Mouse (Mus musculus) bone marrow macrophage, adult 2 months (primary cell): ENCODE measurements at regions not wholly inside any gene's neighbourhood (a gene's known extent, or its start where the extent isn't known, plus 50 kb on each side); places are given as distances from the start of the nearest gene placed in this dataset.

ENCODE experiments used
- H3K27ac ChIP-seq: 2 replicates; pipeline ENCODE4 v1.5.1; 2012; ENCODE audit warnings: low read depth, low read length; ENCODE audit not compliant: insufficient read depth
- H3K4me1 ChIP-seq: 2 replicates; pipeline ENCODE4 v1.6.1; 2012; ENCODE audit warnings: low read length; ENCODE audit not compliant: control insufficient read depth, insufficient read depth
- H3K4me3 ChIP-seq: 2 replicates; pipeline ENCODE4 v1.5.1; 2012; ENCODE audit warnings: mild to moderate bottlenecking, low read length, moderate library complexity; ENCODE audit not compliant: insufficient read depth
- CTCF ChIP-seq: IDR thresholded peaks from 2 replicates; pipeline ENCODE4 v1.5.1; 2012; ENCODE audit warnings: low read depth, mild to moderate bottlenecking, low read length, moderate library complexity
- POLR2A ChIP-seq: IDR thresholded peaks from 2 replicates; pipeline ENCODE4 v1.6.1; 2012; ENCODE audit warnings: mild to moderate bottlenecking, low read depth, low read length, borderline replicate concordance

DNA sequence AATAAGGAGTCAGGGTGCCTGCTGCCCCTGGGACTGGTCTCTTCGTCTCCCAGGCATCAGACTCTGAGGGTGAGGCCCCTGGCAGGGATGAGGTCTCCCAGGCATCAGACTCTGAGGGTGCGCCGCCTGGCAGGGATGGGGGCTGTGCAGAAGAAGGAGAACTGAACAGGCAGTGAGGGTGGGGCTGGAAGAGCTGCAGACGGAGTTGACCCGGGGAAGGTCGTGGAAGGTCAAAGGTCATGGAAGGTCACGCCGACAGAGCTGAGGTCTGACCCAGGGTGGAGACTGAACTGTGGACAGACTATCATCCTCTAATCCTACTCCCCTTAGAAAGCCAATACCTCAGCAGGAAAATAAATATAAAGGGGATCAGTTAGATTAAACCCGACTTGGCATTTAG, 50.6 kb upstream of the Grik3 start:
- Histone ChIP-seq H3K4me1 (no peaks in the 10 kb centered on the region), H3K27ac (no peak overlapping the region), H3K4me3 (no peak overlapping the region)
- TF ChIP-seq CTCF, result no peak
- TF ChIP-seq POLR2A, result no peak

DNA sequence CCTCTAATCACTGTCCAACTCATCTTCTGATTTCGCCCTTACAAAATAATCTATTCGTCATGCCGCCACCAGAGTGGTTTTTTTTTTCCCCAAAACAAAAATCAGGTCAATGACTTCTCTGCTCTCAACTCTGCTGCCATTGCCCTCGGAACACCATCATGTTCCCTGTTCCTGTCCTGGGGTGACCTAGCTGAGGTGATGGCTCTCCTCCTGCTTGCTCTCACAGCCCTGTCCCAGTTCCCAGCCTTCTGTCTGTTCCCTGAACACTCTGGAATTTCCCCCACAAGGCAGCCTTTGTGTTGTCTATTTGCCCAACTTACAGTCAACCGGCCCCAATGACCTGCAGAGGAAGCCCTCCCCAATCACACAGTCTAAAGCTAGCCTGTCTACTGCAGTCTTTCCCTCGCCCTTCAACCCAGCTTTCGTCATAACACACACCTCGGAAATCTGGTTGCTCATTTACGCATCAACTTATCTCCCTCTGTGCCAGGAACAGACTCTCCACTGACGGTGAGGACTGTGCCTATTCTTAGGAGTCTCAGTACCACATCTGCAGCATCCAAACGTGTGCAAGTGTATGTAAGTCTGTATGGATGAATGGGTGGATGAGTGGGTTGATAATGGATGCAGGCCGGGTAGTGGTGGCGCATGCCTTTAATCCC, 53.2 kb upstream of the Grik3 start:
- TF ChIP-seq POLR2A (no peak), CTCF (no peak)
- no peak overlapping the region for H3K4me3 ChIP-seq
- H3K4me1 ChIP-seq, result no peaks in the 10 kb centered on the region
- no peak overlapping the region for H3K27ac ChIP-seq

DNA sequence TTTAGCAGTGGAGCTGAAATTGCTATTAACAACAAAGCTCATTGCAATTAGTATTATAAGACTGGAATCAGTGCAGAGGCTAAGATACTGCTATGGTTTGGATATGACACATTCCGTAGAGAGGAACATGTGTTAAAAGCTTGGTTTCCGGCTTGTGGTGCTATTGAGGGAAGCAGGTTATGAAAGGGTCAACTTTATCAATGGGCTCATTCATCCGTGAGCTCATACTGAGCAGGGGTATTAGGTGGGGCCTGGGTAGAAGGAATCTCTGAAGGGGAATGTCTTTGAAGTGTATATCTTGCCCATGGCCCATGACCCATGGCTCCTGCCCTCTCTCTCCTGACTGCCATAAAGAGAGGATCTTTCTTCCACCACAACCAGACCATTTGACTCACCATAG, 57.0 kb upstream of the Grik3 start:
- Histone ChIP-seq H3K4me1 (no peaks in the 10 kb centered on the region), H3K4me3 (no peak overlapping the region), H3K27ac (no peak overlapping the region)
- TF ChIP-seq POLR2A (no peak), CTCF (no peak)

DNA sequence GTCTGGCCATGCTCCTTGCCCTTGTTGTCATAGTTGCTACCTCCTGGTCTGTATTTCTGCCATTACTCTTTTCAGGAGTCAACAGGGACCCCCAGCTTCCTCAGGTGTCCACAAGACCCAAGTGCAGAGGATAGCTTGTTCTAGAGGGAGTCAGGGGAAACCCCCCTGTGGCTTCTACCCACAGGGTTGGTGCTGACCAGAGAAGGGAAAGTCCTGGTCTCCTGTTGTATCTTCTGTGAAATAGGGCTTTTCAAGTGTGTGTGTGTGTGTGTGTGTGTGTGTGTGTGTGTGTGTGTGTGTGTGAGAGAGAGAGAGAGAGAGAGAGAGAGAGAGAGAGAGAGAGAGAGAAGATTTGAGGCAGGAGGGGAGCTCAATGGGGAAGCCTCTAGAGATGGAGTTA, 58.9 kb upstream of the Grik3 start:
- H3K4me3 ChIP-seq, result no peak overlapping the region
- TF ChIP-seq POLR2A, result no peak
- no peak for TF ChIP-seq CTCF
- H3K27ac ChIP-seq, result no peak overlapping the region
- no peaks in the 10 kb centered on the region for H3K4me1 ChIP-seq

DNA sequence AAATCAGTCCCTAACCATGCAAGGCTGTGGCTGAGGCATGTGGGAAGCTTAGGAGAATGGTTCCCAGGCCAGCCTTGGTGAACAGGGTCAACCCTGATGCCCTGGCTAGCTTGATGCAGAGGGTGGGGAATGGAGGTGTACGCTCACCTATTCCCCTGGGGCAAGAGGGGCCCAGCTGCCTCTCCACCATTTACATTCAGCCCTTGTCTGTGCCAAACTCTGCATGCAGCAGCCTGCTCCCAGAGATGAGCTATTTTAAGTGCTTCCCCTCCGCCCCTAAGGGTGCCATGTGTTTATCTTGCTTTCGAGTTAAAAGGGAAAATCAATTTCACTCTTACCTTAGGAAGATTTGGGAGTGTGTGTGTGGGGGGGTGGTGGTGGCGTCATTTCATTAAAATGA, 59.7 kb upstream of the Grik3 start:
- no peak overlapping the region for H3K4me3 ChIP-seq
- H3K4me1 ChIP-seq, result no peaks in the 10 kb centered on the region
- TF ChIP-seq POLR2A (no peak), CTCF (no peak)
- H3K27ac ChIP-seq, result no peak overlapping the region

DNA sequence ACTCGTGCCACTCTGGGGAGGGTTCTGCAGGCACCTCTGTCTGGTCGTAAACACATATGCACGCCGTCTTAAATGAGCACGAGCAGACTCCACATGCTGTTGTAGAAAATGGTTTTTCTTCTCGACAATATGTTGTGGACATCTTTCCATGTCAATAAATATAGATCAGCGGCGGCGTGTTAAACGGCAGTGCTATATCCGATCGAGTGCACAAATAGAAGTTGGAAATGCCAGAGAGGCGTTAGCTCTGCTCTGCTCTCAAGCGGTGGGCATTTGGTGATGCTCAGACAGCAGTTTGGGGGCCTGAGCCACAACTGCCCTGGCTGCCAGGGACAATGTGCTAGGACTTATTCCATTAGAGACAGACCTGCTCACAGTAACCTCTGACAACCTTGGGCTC, 61.8 kb upstream of the Grik3 start:
- no peaks in the 10 kb centered on the region for H3K4me1 ChIP-seq
- H3K4me3 ChIP-seq, result no peak overlapping the region
- TF ChIP-seq CTCF, result no peak
- TF ChIP-seq POLR2A, result no peak
- H3K27ac ChIP-seq, result no peak overlapping the region

DNA sequence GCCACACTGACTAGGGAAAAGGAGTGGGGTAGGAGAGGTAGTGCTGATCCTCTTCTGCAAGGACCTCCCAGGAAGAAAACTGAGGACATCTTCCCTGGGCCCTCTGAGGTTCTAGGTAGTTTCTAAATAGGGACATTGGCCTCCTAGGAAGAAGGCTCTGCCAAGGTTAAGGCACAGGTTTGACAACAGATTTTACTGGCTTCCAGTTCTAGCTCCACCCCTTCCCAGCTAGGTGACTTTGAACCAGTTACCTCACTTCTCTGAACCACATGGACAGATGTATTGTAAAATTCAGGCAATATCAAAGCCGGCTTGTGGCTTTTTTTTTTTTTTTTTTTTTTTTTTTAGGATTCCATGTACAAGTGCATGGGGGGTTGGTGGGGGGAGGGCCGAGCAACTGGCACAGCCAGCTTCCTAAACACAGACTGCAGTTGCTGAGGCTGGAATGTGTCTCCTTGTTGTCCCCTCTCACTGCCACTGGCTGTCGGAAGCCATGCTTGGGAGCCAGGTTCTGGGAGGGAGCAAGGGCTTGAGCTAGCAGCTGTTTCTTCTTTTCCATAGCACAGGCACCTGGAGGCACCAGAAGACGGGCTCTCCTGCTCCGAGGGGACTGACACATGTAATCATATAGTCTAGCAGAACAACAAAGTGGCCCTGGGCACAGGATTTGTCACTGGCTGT, 69.8 kb upstream of the Grik3 start:
- Histone ChIP-seq H3K27ac (no peak overlapping the region), H3K4me3 (no peak overlapping the region), H3K4me1 (no peaks in the 10 kb centered on the region)
- TF ChIP-seq POLR2A (no peak), CTCF (no peak)

DNA sequence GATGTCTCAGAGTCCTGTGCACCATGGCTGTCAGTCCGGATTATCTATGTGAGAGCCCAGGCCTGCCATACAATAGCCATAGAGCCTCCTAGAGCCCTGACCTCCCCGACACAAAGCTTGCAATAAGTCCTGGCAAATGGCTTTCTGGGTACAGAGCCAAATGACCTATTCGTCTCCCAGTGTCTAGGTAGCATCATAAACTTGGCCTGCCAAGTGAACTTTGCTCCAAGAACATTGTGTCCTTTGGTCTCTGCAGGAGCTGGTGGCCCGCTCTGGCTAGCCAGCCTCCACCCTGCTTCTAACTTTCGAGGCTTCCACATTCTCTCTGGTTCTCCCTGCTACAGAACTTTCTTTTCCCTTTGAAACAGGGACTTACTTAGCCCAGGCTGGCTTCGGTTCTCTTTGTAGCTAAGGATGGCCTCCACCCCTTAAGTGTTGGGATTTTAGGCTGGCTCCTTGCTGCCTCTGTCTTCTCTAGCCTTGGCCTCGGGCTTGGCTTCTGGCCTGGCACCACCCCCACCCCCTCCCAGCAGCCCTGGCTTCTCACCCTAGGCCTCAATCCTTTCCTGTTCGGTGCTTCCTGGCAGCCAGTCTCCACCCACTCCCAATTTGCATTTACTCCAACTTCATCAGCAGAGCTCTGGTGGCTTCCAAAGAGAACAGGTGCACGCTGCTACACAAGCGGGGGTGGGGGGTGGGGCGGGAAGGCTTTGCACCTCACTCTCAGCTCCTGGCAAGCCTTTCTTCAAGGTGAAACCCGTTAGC, 70.8 kb upstream of the Grik3 start:
- no peaks in the 10 kb centered on the region for H3K4me1 ChIP-seq
- no peak for TF ChIP-seq POLR2A
- TF ChIP-seq CTCF, result no peak
- H3K27ac ChIP-seq, result no peak overlapping the region
- no peak overlapping the region for H3K4me3 ChIP-seq

GRCm38 (mm10) chr4:125415308-125415707, 75.2 kb upstream of the Grik3 start:
- Histone ChIP-seq H3K4me3 (no peak overlapping the region), H3K27ac (no peak overlapping the region), H3K4me1 (no peaks in the 10 kb centered on the region)
- TF ChIP-seq CTCF (no peak), POLR2A (no peak)
